12 mouse cellular contexts compared by ENCODE assay signal in genomic region chr2:168762411-168762815, GRCm38 (mm10). TPM values are rescaled to one million over a fixed set of nuclear protein-coding genes. Genes with fewer than 3 reads are reported as not detected.
DNase-seq lines count a peak whose midpoint lies in the region; ATAC-seq and TF ChIP-seq lines count a peak whose summit lies in the region.
"Had no signal": no experiment of that assay in that cellular context is flagged by ENCODE, and none has a peak within 500 bp of the region (broad histone marks: within the 10 kb centered on the region; RNA-seq: fewer than 3 reads in every experiment).

No protein-coding gene starts in this region.

- H3K4me2 ChIP-seq in heart, embryonic 16.5 days (ENCODE audit: low read depth, low read length): no peak overlapping the region; the same call in 1 of the 2 replicates
- peak overlapping the region; percentile 24 for H3K4me2 ChIP-seq in hindbrain, postnatal 0 days (ENCODE audit: low read depth, low read length)
- peak overlapping the region; percentile 21 for H3K4me2 ChIP-seq in neural tube, embryonic 11.5 days (ENCODE audit: low read depth)

- H3K36me3 ChIP-seq in heart, embryonic 16.5 days (ENCODE audit: control insufficient read depth, insufficient read depth): no peaks in the 10 kb centered on the region
- H3K36me3 ChIP-seq in embryonic facial prominence, embryonic 10.5 days (replicated peaks): peaks cover 28% of the 10 kb centered on the region
- H3K36me3 ChIP-seq in hindbrain, postnatal 0 days (ENCODE audit: insufficient read depth, low read length): no peaks in the 10 kb centered on the region
- H3K36me3 ChIP-seq in neural tube, embryonic 11.5 days (ENCODE audit: control insufficient read depth, insufficient read depth, low read length): no peaks in the 10 kb centered on the region

- ATAC-seq in heart, embryonic 16.5 days (replicated peaks; ENCODE audit: extremely low read depth, insufficient read depth, low FRiP score): no peak
- no peak for ATAC-seq in hindbrain, postnatal 0 days
- ATAC-seq in neural tube, embryonic 11.5 days (ENCODE audit: insufficient read depth, low FRiP score, low TSS enrichment): no peak

- H3K27me3 ChIP-seq in heart, embryonic 16.5 days (ENCODE audit: control insufficient read depth, insufficient read depth, low read length): peaks cover 48% of the 10 kb centered on the region
- H3K27me3 ChIP-seq in embryonic facial prominence, embryonic 10.5 days (replicated peaks; ENCODE audit: low read depth, poor library complexity, severe bottlenecking): peaks cover 4% of the 10 kb centered on the region; the same call in 1 of the 2 replicates
- peaks cover 42% of the 10 kb centered on the region for H3K27me3 ChIP-seq in hindbrain, postnatal 0 days (ENCODE audit: insufficient read depth, low read length)
- H3K27me3 ChIP-seq in neural tube, embryonic 11.5 days (ENCODE audit: control insufficient read depth, insufficient read depth, low read length): 0 out of 2 replicates have a peak, but pooled peaks cover 7% of the 10 kb centered on the region
- H3K27me3 ChIP-seq in cerebellum, adult 2 months (ENCODE audit: control insufficient read depth, insufficient read depth, low read length): peaks cover 12% of the 10 kb centered on the region; the same call in 1 of the 2 replicates

- peak overlapping the region; percentile 3; the same call in 1 of the 2 replicates for H3K9ac ChIP-seq in heart, embryonic 16.5 days (ENCODE audit: low read length)
- H3K9ac ChIP-seq in hindbrain, postnatal 0 days (replicated peaks; ENCODE audit: low read length): 0 out of 2 replicates have a peak overlapping the region, but pooled peaks have one; percentile 19
- 0 out of 2 replicates have a peak overlapping the region, but pooled peaks have one; percentile 5 for H3K9ac ChIP-seq in neural tube, embryonic 11.5 days (ENCODE audit: low read length)

- TF ChIP-seq CTCF in hindbrain, postnatal 0 days (IDR thresholded peaks at IDR 0.05; ENCODE audit: low read depth): no peak
- TF ChIP-seq CTCF in cerebellum, adult 2 months (IDR thresholded peaks at IDR 0.05; ENCODE audit: borderline replicate concordance, insufficient read depth, low read depth, low read length): no peak

- no peak overlapping the region for H3K4me3 ChIP-seq in heart, embryonic 16.5 days (ENCODE audit: low read length)
- H3K4me3 ChIP-seq in embryonic facial prominence, embryonic 10.5 days: peak overlapping the region; percentile 91
- no peak overlapping the region for H3K4me3 ChIP-seq in hindbrain, postnatal 0 days (ENCODE audit: low read length)
- H3K4me3 ChIP-seq in neural tube, embryonic 11.5 days (ENCODE audit: low read depth, low read length): no peak overlapping the region
- no peak overlapping the region for H3K4me3 ChIP-seq in cerebellum, adult 2 months (replicated peaks; ENCODE audit: insufficient read depth, low read depth, low read length)

- 18% methylated on average over 12 of the region's 12 CpGs for WGBS in heart, embryonic 16.5 days
- 2% methylated on average over 12 of the region's 12 CpGs for WGBS in embryonic facial prominence, embryonic 10.5 days
- WGBS in hindbrain, postnatal 0 days: 6% methylated on average over 12 of the region's 12 CpGs
- 2% methylated on average over 12 of the region's 12 CpGs for WGBS in neural tube, embryonic 11.5 days
- WGBS in cerebellum, adult 2 months: 8% methylated on average over 12 of the region's 12 CpGs

- peaks cover 8% of the 10 kb centered on the region; the same call in 1 of the 2 replicates for H3K4me1 ChIP-seq in heart, embryonic 16.5 days (ENCODE audit: control insufficient read depth, insufficient read depth, low read length)
- peaks cover 50% of the 10 kb centered on the region for H3K4me1 ChIP-seq in embryonic facial prominence, embryonic 10.5 days
- no peaks in the 10 kb centered on the region for H3K4me1 ChIP-seq in hindbrain, postnatal 0 days (ENCODE audit: insufficient read depth, low read length)
- peaks cover 31% of the 10 kb centered on the region for H3K4me1 ChIP-seq in neural tube, embryonic 11.5 days (ENCODE audit: control insufficient read depth, insufficient read depth, low read length)
- no peaks in the 10 kb centered on the region; the same call in 1 of the 2 replicates for H3K4me1 ChIP-seq in cerebellum, adult 2 months (ENCODE audit: control insufficient read depth, insufficient read depth, low read length)

- TF ChIP-seq POLR2A in cerebellum, adult 2 months (IDR thresholded peaks at IDR 0.05; ENCODE audit: borderline replicate concordance, insufficient read depth, low read length): no peak

- H3K9me3 ChIP-seq in heart, embryonic 16.5 days (replicated peaks; ENCODE audit: control insufficient read depth, low read length): no peaks in the 10 kb centered on the region
- H3K9me3 ChIP-seq in embryonic facial prominence, embryonic 10.5 days: no peaks in the 10 kb centered on the region
- H3K9me3 ChIP-seq in hindbrain, postnatal 0 days (ENCODE audit: low read length): no peaks in the 10 kb centered on the region
- no peaks in the 10 kb centered on the region for H3K9me3 ChIP-seq in neural tube, embryonic 11.5 days (ENCODE audit: control insufficient read depth, low read length)

- DNase-seq in heart, adult 8-10 months (ENCODE audit: low spot score): no peak
- DNase-seq in embryonic facial prominence, embryonic 10.5 days (ENCODE audit: low spot score): no peak
- DNase-seq in hindbrain, postnatal 0 days (ENCODE audit: low spot score): no peak
- DNase-seq in neural tube, embryonic 11.5 days (ENCODE audit: low spot score): peak; percentile 40
- no peak for DNase-seq in frontal cortex, postnatal 36 days (ENCODE audit: low spot score in 2 of 2)
- DNase-seq in left cerebral cortex, adult 11 months (ENCODE audit: low spot score): no peak
- no peak for DNase-seq in cerebellum, adult 2 months
- DNase-seq: cerebellum, adult 8-10 months; kidney, postnatal 25 days; lung, postnatal 14 days; thymus, adult 18-20 months had no signal

- H3K27ac ChIP-seq in heart, embryonic 16.5 days (ENCODE audit: low read length): no peak overlapping the region
- H3K27ac ChIP-seq in embryonic facial prominence, embryonic 10.5 days (replicated peaks): no peak overlapping the region
- no peak overlapping the region for H3K27ac ChIP-seq in hindbrain, postnatal 0 days
- no peak overlapping the region for H3K27ac ChIP-seq in neural tube, embryonic 11.5 days (ENCODE audit: low read depth, low read length)
- H3K27ac ChIP-seq in cerebellum, adult 2 months (ENCODE audit: insufficient read depth, low read length): no peak overlapping the region

RNA-seq across cellular contexts. Expression of gene Sall4, which starts 5.3 kb away (rescaled TPM):
- 0.76 and 0.92 TPM in 2 replicates for polyA plus RNA-seq in heart, embryonic 16.5 days (2015; fragmentation: Nextera tagmentation; extraction: Ambion mirVana)
- 1 to 10 TPM; 1.3 to 2.6 (median 2.3) TPM for total RNA-seq in heart, adult 8-10 months (2022)
- polyA plus RNA-seq in embryonic facial prominence, embryonic 10.5 days (2016; fragmentation: Nextera tagmentation; extraction: Ambion mirVana): 34.6 and 50.1 TPM in 2 replicates
- 0.31 and 0.32 TPM in 2 replicates for total RNA-seq in hindbrain, postnatal 0 days (2014; rRNA removed)
- 0.10 and 0.16 TPM in 2 replicates for polyA plus RNA-seq in hindbrain, postnatal 0 days (2015; fragmentation: Nextera tagmentation; extraction: Ambion mirVana)
- 7.7 and 8.1 TPM in 2 replicates for polyA plus RNA-seq in neural tube, embryonic 11.5 days (2014; fragmentation: Nextera tagmentation; extraction: Ambion mirVana)
- 0.13 and 0.28 TPM in 2 replicates for polyA plus RNA-seq in cerebellum, adult 2 months (2012; rRNA removed)

RNA-seq across cellular contexts. Expression of gene Atp9a, which starts 20.2 kb away (rescaled TPM):
- polyA plus RNA-seq in heart, embryonic 16.5 days (2015; fragmentation: Nextera tagmentation; extraction: Ambion mirVana): 11.4 and 12.5 TPM in 2 replicates
- 10 to 100 TPM; 53.2 to 63.6 (median 56.8) TPM for total RNA-seq in heart, adult 8-10 months (2022)
- polyA plus RNA-seq in embryonic facial prominence, embryonic 10.5 days (2016; fragmentation: Nextera tagmentation; extraction: Ambion mirVana): 9.3 and 9.4 TPM in 2 replicates
- total RNA-seq in hindbrain, postnatal 0 days (2014; rRNA removed): 577 and 607 TPM in 2 replicates
- 127 and 130 TPM in 2 replicates for polyA plus RNA-seq in hindbrain, postnatal 0 days (2015; fragmentation: Nextera tagmentation; extraction: Ambion mirVana)
- polyA plus RNA-seq in neural tube, embryonic 11.5 days (2014; fragmentation: Nextera tagmentation; extraction: Ambion mirVana): 24.7 and 30.4 TPM in 2 replicates
- 316 and 321 TPM in 2 replicates for polyA plus RNA-seq in cerebellum, adult 2 months (2012; rRNA removed)
